21 mouse cellular contexts compared by ENCODE assay signal in genomic region chr3:152467312-152467711, GRCm38 (mm10).
DNase-seq lines count a peak whose midpoint lies in the region; ATAC-seq and TF ChIP-seq lines count a peak whose summit lies in the region.
"Had no signal": no experiment of that assay in that cellular context is flagged by ENCODE, and none has a peak within 500 bp of the region (broad histone marks: within the 10 kb centered on the region; RNA-seq: fewer than 3 reads in every experiment).

No protein-coding gene starts in this region.

- in situ Hi-C loops in CH12.LX (cut with MboI; ENCODE audit: low pct_ligation_motif_present, low pct_unique_long_range_greater_than_20kb, low sequenced_read_pairs) = no loop called here

- WGBS in embryonic facial prominence, embryonic 14.5 days = 73% methylated on average over 4 of the region's 4 CpGs
- WGBS in embryonic facial prominence, embryonic 10.5 days = 87% methylated on average over 4 of the region's 4 CpGs
- WGBS in heart, embryonic 15.5 days = 58% methylated on average over 4 of the region's 4 CpGs
- WGBS in heart, embryonic 11.5 days (ENCODE audit: insufficient replicate concordance) = 71% methylated on average over 4 of the region's 4 CpGs
- WGBS in kidney, embryonic 14.5 days = 77% methylated on average over 4 of the region's 4 CpGs

- peaks cover 3% of the 10 kb centered on the region; the same call in 1 of the 2 replicates for H3K79me2 ChIP-seq in CH12.LX (replicated peaks; ENCODE audit: control insufficient read depth, extremely low read depth, insufficient read depth, poor library complexity, severe bottlenecking)

- no peak for TF ChIP-seq POLR2A in CH12.LX (IDR thresholded peaks at IDR 0.05; ENCODE audit: low read depth, low read length)

- TF ChIP-seq EP300 in CH12.LX (IDR thresholded peaks at IDR 0.05; ENCODE audit: low read length) = 0 out of 2 replicates have a peak, but pooled peaks have one; percentile 21

- TF ChIP-seq CTCF in CH12.LX (conservative IDR thresholded peaks at IDR 0.05 in 1 of 2, IDR thresholded peaks at IDR 0.05 in 1 of 2; ENCODE audit: low read depth in 2 of 2, low read length in 2 of 2) = no peak

- no peak overlapping the region for H3K9ac ChIP-seq in embryonic facial prominence, embryonic 14.5 days (ENCODE audit: low read depth, low read length)
- no peak overlapping the region for H3K9ac ChIP-seq in heart, embryonic 15.5 days
- H3K9ac ChIP-seq in heart, embryonic 11.5 days (ENCODE audit: low read depth, low read length) = no peak overlapping the region
- H3K9ac ChIP-seq in CH12.LX (ENCODE audit: insufficient read depth, low read depth) = peak overlapping the region; percentile 70
- no peak overlapping the region for H3K9ac ChIP-seq in kidney, embryonic 14.5 days (ENCODE audit: low read depth, low read length)
- H3K9ac ChIP-seq: embryonic facial prominence, embryonic 12.5 days; forebrain, embryonic 13.5 days; forebrain, postnatal 0 days; hindbrain, embryonic 14.5 days; intestine, embryonic 15.5 days had no signal

- no peak overlapping the region for H3K4me3 ChIP-seq in embryonic facial prominence, embryonic 14.5 days (ENCODE audit: low read depth, low read length)
- no peak overlapping the region for H3K4me3 ChIP-seq in embryonic facial prominence, embryonic 10.5 days
- H3K4me3 ChIP-seq in heart, embryonic 15.5 days = no peak overlapping the region
- H3K4me3 ChIP-seq in heart, embryonic 11.5 days (ENCODE audit: low read depth, low read length) = no peak overlapping the region
- H3K4me3 ChIP-seq in CH12.LX (replicated peaks in 1 of 3; ENCODE audit: low read depth in 2 of 3, low read length in 2 of 3, poor library complexity in 1 of 3) = peak overlapping the region in 1 of 3 experiments; percentile 1
- H3K4me3 ChIP-seq in kidney, embryonic 14.5 days (ENCODE audit: low read length) = no peak overlapping the region
- H3K4me3 ChIP-seq: embryonic facial prominence, embryonic 12.5 days; forebrain, embryonic 13.5 days; hindbrain, embryonic 10.5 days; intestine, embryonic 15.5 days had no signal

- no peak overlapping the region for H3K27ac ChIP-seq in embryonic facial prominence, embryonic 14.5 days (replicated peaks; ENCODE audit: low read depth, low read length)
- H3K27ac ChIP-seq in embryonic facial prominence, embryonic 10.5 days (replicated peaks) = no peak overlapping the region
- H3K27ac ChIP-seq in heart, embryonic 15.5 days = peak overlapping the region; percentile 25; the same call in 1 of the 2 replicates
- H3K27ac ChIP-seq in heart, embryonic 11.5 days (ENCODE audit: low read depth, low read length) = no peak overlapping the region
- H3K27ac ChIP-seq in CH12.LX (ENCODE audit: insufficient read depth, low read depth) = peak overlapping the region; percentile 97
- no peak overlapping the region for H3K27ac ChIP-seq in kidney, embryonic 14.5 days (ENCODE audit: low read depth, low read length)
- H3K27ac ChIP-seq: embryonic facial prominence, embryonic 12.5 days; forebrain, embryonic 13.5 days; hindbrain, embryonic 10.5 days; hindbrain, embryonic 14.5 days; intestine, embryonic 15.5 days had no signal

- dilution Hi-C loops in CH12.LX (cut with MboI; ENCODE audit: extremely low pct_ligation_motif_present, extremely low pct_unique_long_range_greater_than_20kb, low sequenced_read_pairs) = no loop called here

- H3K4me2 ChIP-seq in embryonic facial prominence, embryonic 14.5 days (ENCODE audit: low read depth, low read length) = no peak overlapping the region
- H3K4me2 ChIP-seq in heart, embryonic 15.5 days = no peak overlapping the region
- H3K4me2 ChIP-seq in heart, embryonic 11.5 days = no peak overlapping the region
- H3K4me2 ChIP-seq in CH12.LX (ENCODE audit: insufficient read depth, low read depth, poor library complexity, severe bottlenecking) = no peak overlapping the region
- H3K4me2 ChIP-seq in kidney, embryonic 14.5 days (replicated peaks; ENCODE audit: low read depth, low read length) = no peak overlapping the region
- H3K4me2 ChIP-seq: embryonic facial prominence, embryonic 12.5 days; forebrain, embryonic 13.5 days; hindbrain, embryonic 14.5 days; intestine, embryonic 15.5 days had no signal

- no peak for TF ChIP-seq RAD21 in CH12.LX (IDR thresholded peaks at IDR 0.05; ENCODE audit: low read depth, low read length)

- peaks cover 9% of the 10 kb centered on the region; the same call in 1 of the 2 replicates for H3K4me1 ChIP-seq in embryonic facial prominence, embryonic 14.5 days (ENCODE audit: control insufficient read depth, insufficient read depth, low read length)
- peaks cover 12% of the 10 kb centered on the region; the same call in 1 of the 2 replicates for H3K4me1 ChIP-seq in embryonic facial prominence, embryonic 10.5 days
- H3K4me1 ChIP-seq in heart, embryonic 15.5 days (replicated peaks) = peaks cover 30% of the 10 kb centered on the region
- H3K4me1 ChIP-seq in heart, embryonic 11.5 days (ENCODE audit: control insufficient read depth, insufficient read depth, low read length) = peaks cover 17% of the 10 kb centered on the region
- peaks cover 16 to 35% of the 10 kb centered on the region in 2 experiments for H3K4me1 ChIP-seq in CH12.LX (ENCODE audit: control insufficient read depth in 1 of 2, insufficient read depth in 2 of 2)
- no peaks in the 10 kb centered on the region for H3K4me1 ChIP-seq in kidney, embryonic 14.5 days (ENCODE audit: control insufficient read depth, insufficient read depth, low read length)
- H3K4me1 ChIP-seq: embryonic facial prominence, embryonic 12.5 days; forebrain, embryonic 13.5 days had no signal

- ATAC-seq in embryonic facial prominence, embryonic 14.5 days (ENCODE audit: low read depth) = peak; percentile 42; the same call in 1 of the 2 replicates
- ATAC-seq in heart, embryonic 15.5 days (replicated peaks; ENCODE audit: insufficient number of reproducible peaks, insufficient read depth, low FRiP score, low read depth) = no peak; the same call in 1 of the 2 replicates
- no peak for ATAC-seq in heart, embryonic 11.5 days (replicated peaks; ENCODE audit: insufficient number of reproducible peaks, low FRiP score, low TSS enrichment)
- ATAC-seq in megakaryocyte-erythroid progenitor cell, adult 5-6 weeks (replicated peaks; ENCODE audit: low FRiP score, low TSS enrichment, poor library complexity, severe bottlenecking) = 0 out of 2 replicates have a peak, but pooled peaks have one; percentile 28
- ATAC-seq in kidney, embryonic 14.5 days (ENCODE audit: low FRiP score, low TSS enrichment) = no peak
- ATAC-seq: activated CD4-positive, CD25-positive, alpha-beta regulatory T cell, adult 4 months; forebrain, embryonic 13.5 days; forebrain, postnatal 0 days; Patski had no signal

- peaks cover 8% of the 10 kb centered on the region for H3K36me3 ChIP-seq in embryonic facial prominence, embryonic 14.5 days (ENCODE audit: control insufficient read depth, insufficient read depth, low read length)
- H3K36me3 ChIP-seq in embryonic facial prominence, embryonic 10.5 days (replicated peaks) = peaks cover 13% of the 10 kb centered on the region
- 0 out of 2 replicates have a peak, but pooled peaks cover 3% of the 10 kb centered on the region for H3K36me3 ChIP-seq in heart, embryonic 15.5 days
- no peaks in the 10 kb centered on the region for H3K36me3 ChIP-seq in heart, embryonic 11.5 days (ENCODE audit: control insufficient read depth, insufficient read depth, low read length)
- H3K36me3 ChIP-seq in CH12.LX (replicated peaks in 1 of 2; ENCODE audit: control insufficient read depth in 1 of 2, insufficient read depth in 1 of 2, low read length in 1 of 2) = peaks cover 8 to 32% of the 10 kb centered on the region in 2 experiments
- H3K36me3 ChIP-seq in kidney, embryonic 14.5 days (ENCODE audit: control insufficient read depth, insufficient read depth, low read length) = no peaks in the 10 kb centered on the region; the same call in 1 of the 2 replicates
- H3K36me3 ChIP-seq: intestine, embryonic 15.5 days had no signal

- no peaks in the 10 kb centered on the region for H3K27me3 ChIP-seq in embryonic facial prominence, embryonic 14.5 days (replicated peaks; ENCODE audit: control insufficient read depth, insufficient read depth, low read length)
- no peaks in the 10 kb centered on the region for H3K27me3 ChIP-seq in embryonic facial prominence, embryonic 10.5 days (replicated peaks; ENCODE audit: low read depth, poor library complexity, severe bottlenecking)
- no peaks in the 10 kb centered on the region for H3K27me3 ChIP-seq in heart, embryonic 15.5 days
- no peaks in the 10 kb centered on the region for H3K27me3 ChIP-seq in heart, embryonic 11.5 days (ENCODE audit: control insufficient read depth, insufficient read depth, low read length)
- no peaks in the 10 kb centered on the region for H3K27me3 ChIP-seq in CH12.LX (replicated peaks)
- H3K27me3 ChIP-seq in kidney, embryonic 14.5 days (ENCODE audit: control insufficient read depth, insufficient read depth, low read length) = no peaks in the 10 kb centered on the region
- H3K27me3 ChIP-seq: embryonic facial prominence, embryonic 12.5 days; forebrain, embryonic 13.5 days; intestine, embryonic 15.5 days; Patski had no signal

- DNase-seq in embryonic facial prominence, embryonic 14.5 days (ENCODE audit: low spot score) = peak; percentile 60
- no peak for DNase-seq in embryonic facial prominence, embryonic 10.5 days (ENCODE audit: low spot score)
- no peak for DNase-seq in CH12.LX (ENCODE audit: extremely low read depth)
- DNase-seq: adrenal gland, postnatal 25 days; cerebellum, adult 2 months; cerebellum, postnatal 10 days; embryo, embryonic 11 days; forebrain, postnatal 0 days; gastrocnemius, postnatal 14 days; kidney, adult 18-20 months had no signal

- H3K9me3 ChIP-seq in embryonic facial prominence, embryonic 14.5 days (ENCODE audit: control insufficient read depth, low read length) = no peaks in the 10 kb centered on the region
- no peaks in the 10 kb centered on the region for H3K9me3 ChIP-seq in embryonic facial prominence, embryonic 10.5 days
- H3K9me3 ChIP-seq in heart, embryonic 15.5 days (replicated peaks) = no peaks in the 10 kb centered on the region
- no peaks in the 10 kb centered on the region for H3K9me3 ChIP-seq in heart, embryonic 11.5 days (replicated peaks; ENCODE audit: control insufficient read depth, low read length)
- no peaks in the 10 kb centered on the region for H3K9me3 ChIP-seq in CH12.LX (replicated peaks; ENCODE audit: low read length)
- no peaks in the 10 kb centered on the region for H3K9me3 ChIP-seq in kidney, embryonic 14.5 days (ENCODE audit: control insufficient read depth, low read length)
- H3K9me3 ChIP-seq: embryonic facial prominence, embryonic 12.5 days; forebrain, embryonic 13.5 days; hindbrain, embryonic 10.5 days; intestine, embryonic 15.5 days had no signal

TF ChIP-seq in CH12.LX, 34 proteins besides CTCF, POLR2A, EP300 and RAD21 (continues in another document):
- TF ChIP-seq SMC3 (IDR thresholded peaks at IDR 0.05; ENCODE audit: low read depth, low read length) (no peak), ZMIZ1 (IDR thresholded peaks at IDR 0.05; ENCODE audit: low read depth, low read length) (no peak), USF2 (conservative IDR thresholded peaks at IDR 0.05; ENCODE audit: low read depth, low read length) (no peak), ZKSCAN1 (IDR thresholded peaks at IDR 0.05; ENCODE audit: borderline replicate concordance, low read depth, low read length) (no peak), CHD2 (IDR thresholded peaks at IDR 0.05; ENCODE audit: low read length) (no peak), MXI1 (IDR thresholded peaks at IDR 0.05; ENCODE audit: low read depth, low read length) (no peak), UBTF (IDR thresholded peaks at IDR 0.05; ENCODE audit: low read depth, low read length) (no peak)

Comparison
In these comparisons a context has a peak if more than half of its experiments do, and no peak if none do; other contexts are left out.
1. H3K27ac ChIP-seq: peak in heart, embryonic 15.5 days (single experiment) and CH12.LX (single experiment); none in embryonic facial prominence, embryonic 14.5 days (single experiment), embryonic facial prominence, embryonic 10.5 days (single experiment), heart, embryonic 11.5 days (single experiment) and kidney, embryonic 14.5 days (single experiment).
2. ATAC-seq: peak in embryonic facial prominence, embryonic 14.5 days (single experiment) and megakaryocyte-erythroid progenitor cell, adult 5-6 weeks (single experiment); none in heart, embryonic 15.5 days (single experiment), heart, embryonic 11.5 days (single experiment) and kidney, embryonic 14.5 days (single experiment).